Mouse (Mus musculus) heart, embryonic 15.5 days (tissue): ENCODE measurements around the gene Btbd7. TPM values are rescaled to one million over a fixed set of nuclear protein-coding genes. Genes with fewer than 3 reads are reported as not detected.

Experiments used
- ATAC-seq: fragments of 200-750 bp; cut with Nextera tagmentation; replicated peaks from 2 replicates; pipeline ENCODE4 v1.8.0; 2017; ENCODE audit warnings: low read depth, moderate TSS enrichment; ENCODE audit not compliant: insufficient number of reproducible peaks, insufficient read depth, low FRiP score
- H3K27ac ChIP-seq: fragments of 300-500 bp; sonication (generic); 2 replicates; pipeline ENCODE4 v1.5.1; 2015; ENCODE audit warnings: mild to moderate bottlenecking, inconsistent platforms
- H3K27me3 ChIP-seq: fragments of 300-500 bp; sonication (generic); 2 replicates; pipeline ENCODE4 v1.6.1; 2015; ENCODE audit warnings: inconsistent platforms
- H3K36me3 ChIP-seq: fragments of 300-500 bp; sonication (generic); 2 replicates; pipeline ENCODE4 v1.6.1; 2015; ENCODE audit warnings: mild to moderate bottlenecking, inconsistent platforms
- H3K4me1 ChIP-seq: fragments of 300-500 bp; sonication (generic); replicated peaks from 2 replicates; pipeline ENCODE4 v1.6.1; 2015; ENCODE audit warnings: inconsistent platforms
- H3K4me2 ChIP-seq: fragments of 300-500 bp; sonication (generic); 2 replicates; pipeline ENCODE4 v1.6.1; 2015; ENCODE audit warnings: inconsistent platforms, mild to moderate bottlenecking, moderate library complexity
- H3K4me3 ChIP-seq: fragments of 300-500 bp; sonication (generic); 2 replicates; pipeline ENCODE4 v1.5.1; 2015; ENCODE audit warnings: mild to moderate bottlenecking, inconsistent platforms
- H3K9ac ChIP-seq: fragments of 300-500 bp; sonication (generic); 2 replicates; pipeline ENCODE4 v1.6.1; 2015; ENCODE audit warnings: mild to moderate bottlenecking, inconsistent platforms
- H3K9me3 ChIP-seq: fragments of 300-500 bp; sonication (generic); replicated peaks from 2 replicates; pipeline ENCODE4 v1.6.1; 2016; ENCODE audit warnings: inconsistent platforms
- WGBS: fragments of 180-500 bp; shearing (Covaris S2); methylation state at CpG from one replicate; pipeline ENCODE4 v1.1.7; 2015; ENCODE audit warnings: mixed read lengths; 5-methylcytosine and 5-hydroxymethylcytosine counted together
- polyA plus RNA-seq: library from polyadenylated mRNA; unstranded; fragments of >200 nt; fragmentation: Nextera tagmentation; extraction: Ambion mirVana; gene quantifications from 2 replicates; pipeline ENCODE4 v1.2.1, GENCODE M21; 2015

Gene Btbd7
- polyA plus RNA-seq, 1 experiment from 2014 or later = 11.9 TPM

DNA sequence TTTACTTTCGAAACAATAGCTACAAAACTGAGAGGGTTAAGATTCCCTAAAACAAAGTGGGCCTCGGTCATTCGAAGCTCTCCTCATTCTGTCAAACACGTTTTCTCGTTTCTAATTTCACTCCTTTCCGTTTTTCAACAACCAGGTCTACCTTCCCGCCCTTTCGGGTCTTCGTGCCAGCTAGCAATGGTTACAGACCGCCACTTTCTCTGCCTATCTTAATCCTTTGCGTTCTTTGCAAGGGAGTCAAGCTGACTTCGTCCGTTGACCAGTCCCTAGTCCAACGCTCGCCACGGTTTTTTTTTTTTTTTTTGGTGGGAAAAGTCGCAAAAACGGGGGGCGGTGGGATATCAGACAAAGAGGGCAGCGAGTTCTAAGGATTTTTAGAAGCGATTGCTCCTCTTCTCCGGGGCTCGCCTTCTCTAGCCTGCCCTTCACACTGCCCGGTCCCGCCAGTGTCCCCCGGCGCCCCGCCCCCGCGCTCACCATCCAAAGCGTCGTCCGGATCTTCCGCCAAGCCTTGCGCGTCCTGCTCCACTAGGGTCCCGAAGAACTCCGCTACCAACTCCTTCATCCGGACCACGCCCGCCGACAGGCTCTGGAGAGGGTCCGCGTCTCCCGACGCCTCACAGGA, 121.1 kb downstream of the Btbd7 start:
- no peaks in the 10 kb centered on the region for H3K27me3 ChIP-seq

DNA sequence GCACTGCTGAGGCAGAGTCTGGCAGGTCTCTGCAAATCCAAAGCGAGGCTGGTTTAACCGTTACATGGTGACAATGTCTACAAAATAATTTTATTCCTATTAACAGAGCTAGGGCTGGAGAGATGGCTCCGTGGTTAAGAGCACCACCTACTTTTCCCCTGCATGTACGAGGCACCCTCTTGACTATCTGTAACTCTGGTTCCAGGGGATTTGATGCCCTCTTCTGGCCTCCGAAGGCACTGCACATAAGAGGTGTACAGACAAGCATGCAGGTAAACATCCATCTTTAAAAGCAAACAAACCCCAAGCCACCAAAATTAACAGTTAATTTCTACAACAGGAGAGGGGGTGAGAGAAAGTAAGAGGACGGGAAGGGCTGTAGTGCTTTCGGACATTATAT, 122.0 kb downstream of the Btbd7 start:
- peak overlapping the region; percentile 63; the same call in 1 of the 2 replicates for H3K9ac ChIP-seq
- H3K4me1 ChIP-seq = peaks cover 22% of the 10 kb centered on the region
- H3K27ac ChIP-seq = 0 out of 2 replicates have a peak overlapping the region, but pooled peaks have one; percentile 92
- H3K9me3 ChIP-seq = no peaks in the 10 kb centered on the region
- peak overlapping the region; percentile 79 for H3K4me2 ChIP-seq
- no peak for ATAC-seq
- no peaks in the 10 kb centered on the region; the same call in 1 of the 2 replicates for H3K36me3 ChIP-seq
- WGBS = 81% methylated on average over 7 of the region's 7 CpGs
- no peaks in the 10 kb centered on the region for H3K27me3 ChIP-seq
- H3K4me3 ChIP-seq = peak overlapping the region; percentile 90

More for the DNA sequence above, 121.1 kb downstream of the Btbd7 start:
- Histone ChIP-seq H3K4me2 (peak overlapping the region; percentile 79), H3K9me3 (no peaks in the 10 kb centered on the region), H3K4me3 (peak overlapping the region; percentile 90), H3K4me1 (peaks cover 22% of the 10 kb centered on the region), H3K9ac (peak overlapping the region; percentile 63), H3K36me3 (peaks cover under 1% of the 10 kb centered on the region; the same call in 1 of the 2 replicates), H3K27ac (peak overlapping the region; percentile 92)
- peak; percentile 81 for ATAC-seq
- 1% methylated on average over 46 of the region's 46 CpGs for WGBS

DNA sequence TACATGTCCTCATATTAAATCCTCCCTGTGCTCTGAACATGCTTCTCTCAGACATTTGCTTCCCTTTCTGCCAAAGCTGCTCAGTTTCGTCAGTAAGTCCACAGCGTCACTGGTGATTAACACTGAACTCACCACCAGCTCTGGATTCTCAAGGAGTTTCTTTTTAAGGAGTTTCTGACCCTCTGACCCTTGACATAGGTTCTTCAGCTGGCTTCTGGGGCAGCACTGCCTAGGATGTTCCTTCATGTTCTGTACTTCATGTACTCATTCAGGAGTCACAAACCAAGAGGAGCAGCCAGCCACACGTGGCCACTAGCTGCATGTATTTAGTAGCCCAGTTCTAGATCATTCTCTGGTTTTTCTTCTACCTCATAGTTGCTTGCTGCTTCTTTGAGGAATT, 130.0 kb downstream of the Btbd7 start:
- no peak overlapping the region for H3K27ac ChIP-seq
- H3K27me3 ChIP-seq = no peaks in the 10 kb centered on the region
- no peak overlapping the region for H3K9ac ChIP-seq
- ATAC-seq = no peak
- H3K4me3 ChIP-seq = no peak overlapping the region
- peaks cover 12% of the 10 kb centered on the region for H3K4me1 ChIP-seq
- H3K9me3 ChIP-seq = no peaks in the 10 kb centered on the region
- H3K36me3 ChIP-seq = peaks cover 14% of the 10 kb centered on the region
- H3K4me2 ChIP-seq = no peak overlapping the region
- 87% methylated on average over 3 of the region's 3 CpGs for WGBS

DNA sequence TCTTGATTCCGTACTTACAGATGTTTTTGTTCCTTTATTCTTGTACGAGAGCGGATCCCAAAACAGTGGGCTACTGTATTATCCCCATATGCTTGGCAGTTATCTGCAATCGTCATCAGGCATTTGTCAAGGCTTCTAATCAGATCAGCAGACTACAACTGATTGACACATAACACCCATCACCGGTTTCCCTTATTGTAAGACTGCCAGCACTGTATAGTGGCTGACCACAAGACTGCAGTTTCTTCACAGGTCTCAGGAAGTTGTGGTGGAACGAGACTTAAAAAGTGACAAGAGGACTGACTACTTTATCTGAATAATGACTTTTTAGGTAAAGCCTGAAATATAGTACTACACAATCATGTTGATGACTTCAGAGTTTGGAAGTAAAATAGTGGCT, 133.4 kb downstream of the Btbd7 start:
- H3K9me3 ChIP-seq = no peaks in the 10 kb centered on the region
- WGBS = 50% methylated on average over 6 of the region's 6 CpGs
- H3K9ac ChIP-seq = 0 out of 2 replicates have a peak overlapping the region, but pooled peaks have one; percentile 91
- no peak for ATAC-seq
- H3K27ac ChIP-seq = no peak overlapping the region
- peak overlapping the region; percentile 82 for H3K4me2 ChIP-seq
- peaks cover 14% of the 10 kb centered on the region for H3K36me3 ChIP-seq
- no peaks in the 10 kb centered on the region for H3K27me3 ChIP-seq
- H3K4me1 ChIP-seq = peaks cover 21% of the 10 kb centered on the region
- peak overlapping the region; percentile 93 for H3K4me3 ChIP-seq

DNA sequence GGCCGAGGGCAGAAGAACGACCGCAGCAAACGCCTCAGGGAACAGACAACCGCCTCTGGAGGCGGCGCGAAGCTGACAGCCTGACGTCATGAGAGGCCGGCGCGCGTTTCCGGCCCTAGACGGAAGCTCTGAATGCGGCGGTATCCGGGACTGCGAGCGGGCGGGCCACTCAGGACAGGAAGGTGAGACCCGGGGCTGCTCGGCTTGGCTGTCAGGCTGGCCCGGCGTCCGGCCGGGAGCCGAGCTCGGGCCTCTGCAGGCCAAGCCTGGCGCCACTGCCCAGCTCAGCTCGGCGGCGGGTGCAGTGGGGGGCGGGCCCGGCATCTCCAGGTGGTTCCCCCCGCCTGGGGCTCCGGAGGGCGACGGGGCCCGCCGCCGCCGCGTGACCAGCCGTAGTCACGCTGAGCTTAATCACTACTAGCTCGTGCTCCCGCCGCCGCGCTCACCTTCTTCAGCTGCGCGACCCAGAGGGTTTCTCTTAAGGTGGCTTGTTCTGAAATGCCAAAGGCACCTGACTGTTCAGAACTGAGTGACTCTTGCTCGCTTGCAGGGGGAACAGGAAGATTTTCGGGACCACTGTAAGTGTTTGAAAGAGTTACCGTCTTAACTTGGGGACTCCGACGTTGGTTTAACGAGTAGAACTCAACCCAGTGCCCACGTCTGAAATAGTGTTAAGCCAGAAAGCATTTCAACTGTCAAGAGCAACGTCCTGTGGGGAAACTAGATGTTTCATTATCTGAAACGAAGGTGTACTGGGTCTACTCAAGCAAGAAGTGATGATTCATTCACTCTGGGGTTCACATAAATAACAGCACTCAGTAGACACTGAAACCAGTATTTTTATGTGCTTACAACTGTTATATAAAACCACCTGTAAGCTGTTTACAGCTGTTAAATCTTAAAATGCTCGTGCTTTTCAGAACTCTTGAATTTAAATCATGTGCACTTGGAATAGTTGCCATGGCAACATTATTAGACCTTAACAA, 134.4 kb downstream of the Btbd7 start, which contains the start of the genes Moap1 and Tmem251:
Gene Moap1 (minus strand): TSS at position 73 of the 986 bp plus-strand sequence.
Gene Tmem251 (plus strand): TSS at position 174 of the 986 bp plus-strand sequence.
- peak; percentile 96 for ATAC-seq

DNA sequence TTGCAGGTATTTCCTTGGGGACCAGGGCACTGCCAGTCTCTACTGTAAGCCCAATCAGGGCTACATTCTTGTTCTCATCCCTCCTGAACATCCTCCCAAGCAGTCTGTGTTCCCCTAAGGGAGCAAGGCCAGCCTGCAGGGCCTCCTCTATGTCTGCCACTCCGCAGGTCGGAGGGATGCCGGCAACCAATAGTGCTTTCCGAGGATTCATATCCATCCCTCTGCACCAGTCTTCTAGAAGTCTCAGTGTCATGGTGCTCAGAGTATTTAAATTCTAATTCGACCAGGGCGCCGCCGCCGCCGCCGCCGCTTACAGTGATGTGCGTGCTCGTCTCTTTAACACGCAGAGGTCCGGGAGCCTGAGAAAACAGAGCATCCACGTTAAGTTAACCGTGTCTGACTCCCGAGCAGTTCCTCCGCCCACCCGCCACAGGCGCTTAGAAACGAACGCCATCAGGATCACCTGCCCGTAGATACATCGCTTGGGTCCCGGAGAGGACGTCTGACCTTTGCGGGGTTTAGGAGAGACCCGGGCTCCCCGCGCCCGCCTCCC, 135.2 kb downstream of the Btbd7 start:
- Histone ChIP-seq H3K9me3 (no peaks in the 10 kb centered on the region), H3K27ac (peak overlapping the region; percentile 97), H3K4me3 (peak overlapping the region; percentile 93), H3K9ac (peak overlapping the region; percentile 91), H3K36me3 (peaks cover 14% of the 10 kb centered on the region), H3K4me2 (peak overlapping the region; percentile 82), H3K4me1 (peaks cover 21% of the 10 kb centered on the region), H3K27me3 (no peaks in the 10 kb centered on the region)
- ATAC-seq = peak; percentile 20; the same call in 1 of the 2 replicates
- under 1% methylated on average over 33 of the region's 33 CpGs for WGBS

More for the DNA sequence above, 134.4 kb downstream of the Btbd7 start, which contains the start of the genes Moap1 and Tmem251:
- H3K36me3 ChIP-seq = peaks cover 14% of the 10 kb centered on the region
- peak within 1 kb of the TSS; percentile 82 for H3K4me2 ChIP-seq
- under 1% methylated on average over 63 of the region's 63 CpGs for WGBS
- H3K27ac ChIP-seq = peak within 1 kb of the TSS; percentile 97
- H3K27me3 ChIP-seq = no peaks in the 10 kb centered on the region
- peak within 1 kb of the TSS; percentile 93 for H3K4me3 ChIP-seq
- H3K9ac ChIP-seq = peak within 1 kb of the TSS; percentile 91
- no peaks in the 10 kb centered on the region for H3K9me3 ChIP-seq
- H3K4me1 ChIP-seq = peaks cover 21% of the 10 kb centered on the region

DNA sequence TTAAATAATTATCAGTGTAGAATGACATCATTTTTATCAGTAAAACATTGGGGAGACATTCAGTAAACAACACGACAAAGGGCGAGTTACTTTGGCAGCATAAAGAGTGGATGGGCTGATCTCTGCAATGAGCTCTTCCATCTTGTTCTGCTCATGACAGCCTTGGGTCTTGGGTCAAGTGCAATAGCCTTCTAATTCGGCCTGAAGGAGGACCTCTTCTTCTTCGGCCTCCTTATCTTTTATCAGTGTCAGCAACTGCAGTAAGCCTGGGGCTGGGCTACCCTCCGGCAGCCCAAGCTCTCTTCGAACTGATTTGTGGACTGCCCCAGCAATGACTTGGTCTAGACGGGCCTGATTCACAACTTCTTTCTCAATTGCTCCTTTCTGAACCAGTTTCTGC, 136.2 kb downstream of the Btbd7 start:
- WGBS = 57% methylated on average over 7 of the region's 7 CpGs
- no peak overlapping the region for H3K4me3 ChIP-seq
- no peaks in the 10 kb centered on the region for H3K9me3 ChIP-seq
- no peak overlapping the region for H3K9ac ChIP-seq
- H3K27ac ChIP-seq = no peak overlapping the region
- peaks cover 21% of the 10 kb centered on the region for H3K4me1 ChIP-seq
- no peak overlapping the region for H3K4me2 ChIP-seq
- ATAC-seq = no peak
- H3K36me3 ChIP-seq = peaks cover 11% of the 10 kb centered on the region
- H3K27me3 ChIP-seq = no peaks in the 10 kb centered on the region

DNA sequence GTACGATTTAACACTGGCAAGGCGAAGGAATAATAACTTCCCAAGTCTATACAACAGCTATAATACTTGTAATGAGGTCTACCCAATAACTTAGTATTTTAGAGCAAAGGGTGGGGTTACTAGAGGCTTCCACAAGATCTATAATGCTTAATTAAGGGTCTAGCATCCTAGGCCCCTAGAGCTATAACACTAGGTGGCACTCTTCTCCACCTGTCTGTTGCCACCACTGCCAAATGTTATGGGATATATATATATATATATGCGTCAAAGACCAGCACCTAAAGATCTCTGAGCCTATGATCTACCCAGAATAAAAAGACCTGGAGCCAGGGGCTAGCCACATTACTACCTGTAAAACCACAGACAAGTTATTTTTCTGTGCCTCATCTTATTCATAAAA, 138.0 kb downstream of the Btbd7 start:
- no peaks in the 10 kb centered on the region for H3K9me3 ChIP-seq
- H3K4me3 ChIP-seq = no peak overlapping the region
- no peak overlapping the region for H3K9ac ChIP-seq
- WGBS = 68% methylated on average over 3 of the region's 3 CpGs
- H3K27ac ChIP-seq = no peak overlapping the region
- no peaks in the 10 kb centered on the region for H3K27me3 ChIP-seq
- H3K36me3 ChIP-seq = no peaks in the 10 kb centered on the region
- H3K4me1 ChIP-seq = peaks cover 19% of the 10 kb centered on the region
- no peak for ATAC-seq
- H3K4me2 ChIP-seq = no peak overlapping the region

DNA sequence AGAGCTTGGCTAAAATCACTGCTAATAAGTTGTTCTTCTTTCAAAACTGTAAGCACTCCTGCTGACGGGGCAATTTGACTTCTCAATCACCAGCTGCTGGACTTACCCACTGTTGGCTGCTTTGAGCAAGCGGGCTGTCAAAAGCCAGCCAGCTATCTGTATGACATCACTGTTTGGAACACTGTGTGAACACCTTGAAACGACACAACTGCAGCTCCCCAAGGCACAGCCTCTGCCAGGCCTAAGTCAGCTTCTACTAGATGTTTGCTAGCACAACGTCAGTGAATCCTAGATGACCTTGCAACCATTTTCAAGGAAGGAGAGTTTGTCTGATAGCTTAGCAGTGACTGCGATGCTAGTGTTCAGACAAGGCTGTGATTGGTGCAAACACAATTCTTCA, 139.2 kb downstream of the Btbd7 start:
- H3K4me2 ChIP-seq = no peak overlapping the region
- H3K4me3 ChIP-seq = no peak overlapping the region

GRCm38 (mm10) chr12:102733381-102733780, 144.9 kb downstream of the Btbd7 start:
- no peak overlapping the region for H3K4me3 ChIP-seq
- WGBS = 10% methylated on average over 5 of the region's 5 CpGs
- ATAC-seq = no peak
- peaks cover 19% of the 10 kb centered on the region for H3K4me1 ChIP-seq
- no peaks in the 10 kb centered on the region for H3K27me3 ChIP-seq
- no peak overlapping the region for H3K9ac ChIP-seq
- H3K4me2 ChIP-seq = no peak overlapping the region
- H3K9me3 ChIP-seq = no peaks in the 10 kb centered on the region
- no peak overlapping the region for H3K27ac ChIP-seq
- no peaks in the 10 kb centered on the region for H3K36me3 ChIP-seq

More for the DNA sequence above, 139.2 kb downstream of the Btbd7 start:
- no peak overlapping the region for H3K27ac ChIP-seq
- H3K27me3 ChIP-seq = no peaks in the 10 kb centered on the region
- ATAC-seq = no peak
- 46% methylated on average over 5 of the region's 5 CpGs for WGBS
- H3K4me1 ChIP-seq = peaks cover 10% of the 10 kb centered on the region
- no peaks in the 10 kb centered on the region for H3K36me3 ChIP-seq
- H3K9ac ChIP-seq = no peak overlapping the region
- no peaks in the 10 kb centered on the region for H3K9me3 ChIP-seq
